Mouse (Mus musculus): ENCODE measurements at regions not wholly inside any gene's neighbourhood (a gene's known extent, or its start where the extent isn't known, plus 50 kb on each side); places are given as distances from the start of the nearest gene placed in this dataset.

GRCm38 (mm10) chr8:86351545-86352190 is 228.8 kb downstream of the Abcc12 start:
- TF ChIP-seq EP300 (IDR thresholded peaks at IDR 0.05; ENCODE audit: low read depth) (no peak), CTCF (IDR thresholded peaks at IDR 0.05; ENCODE audit: low read depth) (no peak)
